Mouse (Mus musculus) spleen, postnatal 0 days (tissue): ENCODE results near the gene Gabpb2. TPM values are rescaled to one million over a fixed set of nuclear protein-coding genes. Genes with fewer than 3 reads are reported as not detected.

ENCODE experiments used
- polyA plus RNA-seq: library from polyadenylated mRNA; unstranded; fragments of >200 nt; fragmentation: Nextera tagmentation; extraction: Ambion mirVana; gene quantifications from 2 replicates; pipeline ENCODE4 v1.2.1, GENCODE M21; 2015

The Gabpb2 gene
- polyA plus RNA-seq: 10.6 and 10.9 TPM in 2 replicates

DNA sequence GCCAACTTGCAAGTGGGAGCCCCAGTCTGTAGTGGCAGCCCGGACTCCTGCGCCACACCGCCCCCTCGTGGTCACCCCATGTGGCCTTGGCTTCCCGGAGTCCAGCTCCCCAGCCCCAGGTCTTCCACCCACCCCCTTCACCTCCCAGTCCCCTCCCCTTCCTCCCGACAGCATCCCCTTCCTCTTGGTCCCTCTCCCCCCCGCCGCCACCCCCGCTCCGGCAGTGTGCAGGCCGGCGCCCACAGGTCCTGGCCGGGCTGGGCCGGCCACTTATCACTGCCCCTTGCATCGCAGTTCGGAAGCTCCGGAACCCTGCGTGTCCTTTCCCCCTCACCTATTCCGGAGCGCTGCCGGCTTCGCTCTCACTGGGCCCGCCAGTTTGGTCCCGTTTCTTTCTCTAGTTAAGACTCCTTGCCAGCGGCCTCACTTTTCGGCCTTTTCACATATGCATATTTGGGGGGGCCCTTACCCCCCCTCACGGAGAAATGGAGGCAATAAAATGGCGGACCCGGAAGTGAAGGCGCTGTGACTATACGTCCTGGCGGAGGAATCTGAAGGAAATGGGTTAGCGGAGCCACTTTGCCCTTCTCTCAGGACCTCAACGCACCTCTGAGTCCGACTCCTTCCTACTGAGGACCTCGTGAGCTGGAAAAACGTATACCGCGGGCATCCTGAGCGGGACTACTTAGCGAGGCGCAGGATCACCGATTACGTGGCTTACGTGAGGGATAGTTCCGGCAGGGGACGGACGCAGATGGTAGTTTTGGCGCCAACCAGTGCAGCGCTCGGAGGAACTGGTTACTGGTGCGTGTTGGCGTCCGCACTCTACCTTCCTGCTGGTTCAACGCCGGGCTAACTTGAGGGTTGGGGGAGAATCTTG lies at the start of gene Gabpb2:
Gene Gabpb2, minus strand, starts transcription at position 662 of the 880 bp plus-strand sequence.

DNA sequence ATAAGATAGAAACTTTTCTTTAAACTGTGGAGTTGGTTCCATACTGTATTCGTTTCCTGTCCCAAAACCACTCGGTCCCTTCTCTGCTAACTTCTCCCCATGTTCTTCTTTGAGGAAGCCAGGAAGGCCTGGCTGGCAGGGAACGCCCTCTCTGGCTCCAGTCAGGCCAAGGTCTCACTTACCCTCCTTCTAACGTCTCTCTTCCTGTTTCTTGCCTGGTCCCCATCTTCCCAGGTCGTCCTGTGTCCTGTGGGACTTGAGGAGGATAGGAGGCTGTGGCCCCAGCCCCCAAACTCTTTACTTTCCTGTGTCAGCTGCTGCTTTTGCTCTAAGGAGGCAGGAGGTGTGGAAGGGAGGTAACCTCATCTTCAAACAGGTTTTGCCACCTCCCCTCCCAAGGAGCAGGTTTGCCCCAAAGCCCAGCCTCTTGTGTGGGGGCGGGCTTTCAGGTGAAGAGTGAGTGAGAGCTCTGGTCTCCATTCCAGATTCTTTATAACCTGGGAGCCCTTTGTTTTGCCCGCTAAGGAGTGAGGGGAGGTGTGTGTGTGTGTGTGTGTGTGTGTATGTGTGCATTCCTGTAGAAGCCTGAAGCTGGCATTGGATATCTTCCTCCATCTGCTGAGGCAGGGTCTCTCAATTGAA lies 33.2 kb upstream of the Gabpb2 start, which contains the start of gene Bnipl:
Gene Bnipl, minus strand, starts transcription at position 411 of the 642 bp plus-strand sequence.

DNA sequence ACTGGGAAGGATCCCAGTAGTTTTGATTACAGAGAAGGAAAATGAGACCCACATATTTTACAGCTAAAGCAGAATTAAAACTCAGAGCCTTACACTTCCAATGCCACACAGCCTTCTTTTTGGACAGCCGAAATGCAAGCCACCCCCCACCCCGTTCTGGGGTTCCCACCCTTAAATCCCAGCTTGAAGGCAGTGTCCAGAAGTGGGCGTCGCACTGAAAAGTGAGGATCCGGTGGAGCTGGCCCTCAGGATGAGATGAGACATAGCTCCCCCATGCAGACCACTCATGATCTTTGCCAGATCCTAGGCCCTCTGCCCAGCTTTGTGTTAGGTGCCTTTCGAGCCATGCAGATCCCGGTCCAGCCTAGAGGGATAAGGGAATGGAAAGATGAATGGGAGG lies 23.8 kb upstream of the Gabpb2 start, which contains the start of gene Gm128:
Gene Gm128, minus strand, starts transcription at position 101 of the 400 bp plus-strand sequence.

DNA sequence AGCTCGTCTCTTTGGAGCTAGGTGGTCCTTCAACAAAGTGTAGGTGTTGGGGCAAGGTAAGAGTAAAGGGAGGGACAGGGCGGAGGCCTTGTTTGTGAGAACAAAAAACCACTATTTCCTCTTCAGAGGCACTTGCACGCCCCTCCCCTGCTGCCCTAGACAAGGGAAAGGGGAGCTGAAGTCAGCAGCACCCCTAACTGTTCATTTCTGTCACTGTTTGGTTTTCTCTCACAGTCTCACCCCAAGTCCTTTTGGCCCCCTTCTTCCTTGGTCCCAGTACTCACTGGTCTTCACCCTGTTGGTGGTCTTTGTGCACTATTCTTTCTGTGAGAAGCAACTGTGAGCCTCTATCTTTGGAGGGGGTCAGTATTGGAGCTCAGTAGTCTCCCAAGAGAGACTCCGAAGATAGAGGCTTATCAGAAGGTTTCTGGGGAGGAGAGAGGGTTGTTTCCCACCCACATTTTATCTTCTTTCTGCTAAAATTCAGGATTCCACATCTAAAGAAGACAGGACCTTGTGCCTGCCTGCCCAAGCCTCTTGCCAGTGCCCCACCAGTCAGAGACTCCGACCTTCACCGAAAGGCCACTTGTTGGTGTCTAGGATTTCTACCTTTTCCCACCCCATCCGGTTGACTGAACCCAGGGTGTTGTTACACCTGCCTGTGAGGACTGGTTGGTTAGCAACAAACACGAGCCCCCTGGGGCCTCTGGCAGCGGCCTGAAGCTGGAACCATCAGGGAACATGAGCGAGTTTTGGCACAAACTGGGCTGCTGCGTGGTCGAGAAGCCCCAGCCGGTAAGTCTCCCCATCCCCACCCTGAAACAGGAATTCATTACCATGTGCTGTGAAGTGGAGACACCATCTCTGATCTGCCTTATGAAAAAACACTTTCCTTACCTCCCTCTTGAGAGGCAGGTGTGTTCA lies 13.8 kb upstream of the Gabpb2 start, which contains the start of gene Mllt11:
Gene Mllt11, minus strand, starts transcription at position 874 of the 924 bp plus-strand sequence.

DNA sequence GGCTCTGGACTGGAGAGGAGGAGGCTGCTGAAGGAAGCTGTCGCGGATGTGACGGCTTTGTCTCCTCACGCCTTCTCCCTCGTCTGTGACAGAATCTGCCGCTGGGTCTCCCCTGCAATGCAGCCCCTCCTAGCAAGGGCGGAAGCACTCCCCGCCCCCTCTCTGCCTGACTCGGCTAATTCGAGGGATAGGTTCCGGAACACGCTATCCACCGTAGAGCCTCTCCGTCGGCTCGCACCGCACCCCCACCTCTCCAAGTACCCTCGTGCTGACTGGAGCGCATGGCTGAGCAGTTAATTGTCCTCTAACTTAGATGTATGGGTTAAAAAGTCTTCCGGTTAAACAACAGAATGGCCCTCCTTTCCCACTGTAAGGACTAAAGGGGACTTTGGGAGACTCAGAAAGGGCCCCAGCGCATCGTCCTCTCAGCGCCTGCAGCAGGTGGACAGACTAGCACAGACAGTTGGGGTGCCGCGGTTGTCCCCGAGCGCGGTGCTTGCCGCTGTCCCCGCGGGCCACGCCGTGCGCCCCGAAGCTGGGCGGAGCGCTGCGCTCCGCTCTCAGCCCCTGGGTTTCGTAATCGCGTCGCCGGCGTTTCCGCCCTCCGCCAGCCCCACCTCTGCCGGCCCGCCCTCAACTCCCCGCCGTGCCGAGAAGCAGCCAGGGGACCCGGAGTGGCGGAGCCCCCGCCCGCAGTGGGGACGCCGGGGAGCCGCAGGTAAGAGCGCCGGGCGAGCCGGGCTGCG lies 10.6 kb upstream of the Gabpb2 start, which contains the start of gene Cdc42se1:
Gene Cdc42se1, plus strand, starts transcription at position 585 of the 746 bp plus-strand sequence.

DNA sequence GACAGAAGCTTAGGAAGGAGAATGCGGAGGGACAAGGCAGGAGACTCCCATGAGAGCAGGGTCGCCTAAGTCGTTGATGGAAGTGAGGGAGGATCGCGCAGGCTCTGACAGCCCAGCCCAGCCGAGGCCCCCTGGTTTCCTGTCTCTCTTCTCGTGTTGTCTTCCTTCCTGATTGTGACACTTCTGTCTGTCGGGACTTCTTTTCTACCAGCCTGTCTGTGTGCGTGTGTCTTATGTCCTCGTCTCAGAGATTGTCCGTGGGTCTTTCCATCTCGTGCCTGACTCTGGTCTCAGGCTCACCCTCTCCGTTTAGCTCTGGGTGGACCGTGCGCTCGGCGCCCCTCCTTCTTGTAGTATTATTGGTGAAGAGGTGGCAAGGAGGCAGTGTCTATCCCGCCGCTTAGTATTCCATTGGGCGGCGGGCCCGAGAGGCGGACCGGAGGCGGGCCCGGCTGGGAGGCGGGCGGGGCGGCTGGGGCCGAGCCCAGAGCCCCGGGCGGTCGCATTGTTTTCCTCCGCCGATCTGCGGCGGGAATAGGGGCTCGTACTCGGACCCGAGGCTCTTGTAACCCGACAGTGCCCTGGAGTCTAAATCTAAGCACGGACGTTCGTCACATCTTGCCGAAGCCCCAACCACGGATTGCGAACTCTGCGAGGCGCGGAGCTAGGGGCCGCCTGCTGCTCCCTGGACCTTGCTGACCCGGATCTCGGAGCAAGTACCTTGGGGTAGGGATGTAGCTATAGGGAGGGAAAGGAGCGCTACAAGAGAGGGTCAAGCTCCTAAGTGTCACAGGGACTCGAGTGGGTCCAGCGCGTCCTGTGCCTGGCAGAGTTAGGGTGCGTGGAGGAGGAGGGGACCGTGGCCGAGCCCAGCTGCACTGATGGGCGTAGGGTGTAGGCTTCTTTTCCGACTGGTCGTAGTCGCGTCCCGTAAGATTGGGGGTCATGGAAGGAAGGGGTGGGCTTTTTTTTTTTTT lies 57.4 kb downstream of the Gabpb2 start, which contains the start of gene Sema6c:
Gene Sema6c, plus strand, starts transcription at position 471 of the 977 bp plus-strand sequence.

DNA sequence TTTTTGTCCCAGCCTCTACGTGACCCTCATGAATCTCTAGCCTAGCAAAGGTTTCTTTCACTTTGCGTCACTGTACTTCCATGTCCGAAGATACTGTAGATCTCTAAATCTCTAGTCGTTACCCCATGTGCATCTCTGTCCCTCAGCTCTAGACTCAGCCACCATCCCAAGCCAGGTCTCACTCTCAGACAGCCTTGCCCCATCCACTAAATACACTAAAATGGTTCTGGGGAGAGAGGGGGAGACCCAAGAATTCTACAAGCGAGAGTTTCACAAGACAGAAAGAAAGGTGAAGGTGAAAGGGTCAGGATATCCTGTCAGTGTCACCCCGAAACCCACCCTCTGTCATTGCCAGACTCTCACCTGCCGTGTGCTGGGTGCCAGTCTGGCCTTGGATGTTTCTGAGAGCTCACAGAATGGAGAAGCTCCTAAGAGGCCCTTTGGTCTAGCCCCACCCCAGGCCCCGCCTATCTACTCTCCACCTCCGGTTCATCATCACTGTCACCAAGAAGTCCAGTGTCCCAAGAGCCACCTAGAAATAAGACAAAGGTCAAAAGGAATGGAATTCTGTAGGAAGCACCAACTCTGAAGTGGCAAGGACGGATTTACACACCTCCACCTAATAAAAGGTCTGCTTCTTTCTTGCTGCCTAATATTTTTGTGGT lies 75.6 kb downstream of the Gabpb2 start, which contains the start of gene Tnfaip8l2:
Gene Tnfaip8l2, minus strand, starts transcription at position 409 of the 665 bp plus-strand sequence.

DNA sequence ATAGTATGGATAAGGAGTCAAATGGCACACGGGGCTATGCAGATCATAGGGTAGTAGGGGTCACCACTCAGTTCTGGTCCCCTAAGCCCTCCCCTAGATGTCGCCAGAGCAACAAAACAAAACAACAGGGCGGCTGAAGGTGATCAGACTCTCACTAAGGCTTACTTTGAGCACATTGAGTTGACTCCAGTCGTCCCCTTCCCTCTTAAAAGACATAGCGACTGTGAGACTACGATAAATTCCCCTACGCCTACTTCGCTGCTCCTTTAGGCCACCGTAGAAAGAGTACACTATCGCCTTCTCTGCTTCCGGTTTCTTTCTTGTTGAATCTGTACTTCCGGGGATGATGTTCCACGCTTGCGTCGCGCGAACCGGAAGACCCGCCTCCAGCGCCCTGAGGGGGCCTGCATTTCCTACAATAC lies 84.0 kb downstream of the Gabpb2 start, which contains the start of the genes Scnm1 and Lysmd1:
Gene Scnm1, minus strand, starts transcription at position 332 of the 422 bp plus-strand sequence.
Gene Lysmd1, plus strand, starts transcription at position 409 of the 422 bp plus-strand sequence.

Other genes with a start within 250 kb of the Gabpb2 start
- 9.8 and 9.9 TPM in 2 replicates for gene Pi4kb, start 243.2 kb downstream of the Gabpb2 start, polyA plus RNA-seq
- 9.0 and 9.9 TPM in 2 replicates for gene Zfp687, start 202.5 kb downstream of the Gabpb2 start, polyA plus RNA-seq
- 183 and 187 TPM in 2 replicates for gene Psmd4, start 175.3 kb downstream of the Gabpb2 start, polyA plus RNA-seq
- 13.8 and 15.1 TPM in 2 replicates for gene Pip5k1a, start 111.0 kb downstream of the Gabpb2 start, polyA plus RNA-seq
- 49.8 and 56.7 TPM in 2 replicates for gene Vps72, start 106.9 kb downstream of the Gabpb2 start, polyA plus RNA-seq
- 1.3 and 2.1 TPM in 2 replicates for gene Tmod4, start 93.4 kb downstream of the Gabpb2 start, polyA plus RNA-seq
- 42.9 and 44.7 TPM in 2 replicates for gene Scnm1, start 83.9 kb downstream of the Gabpb2 start, polyA plus RNA-seq
- 7.0 and 9.5 TPM in 2 replicates for gene Lysmd1, start 83.8 kb downstream of the Gabpb2 start, polyA plus RNA-seq
- 22.2 and 26.2 TPM in 2 replicates for gene Tnfaip8l2, start 75.6 kb downstream of the Gabpb2 start, polyA plus RNA-seq
- gene Sema6c, start 57.5 kb downstream of the Gabpb2 start, polyA plus RNA-seq: 0.72 and 0.96 TPM in 2 replicates
- gene Cdc42se1, start 10.8 kb upstream of the Gabpb2 start, polyA plus RNA-seq: 62.9 and 76.5 TPM in 2 replicates
- 3.5 and 4.2 TPM in 2 replicates for gene Mllt11, start 14.3 kb upstream of the Gabpb2 start, polyA plus RNA-seq
- 0.31 and 0.46 TPM in 2 replicates for gene Gm128, start 23.7 kb upstream of the Gabpb2 start, polyA plus RNA-seq
- not detected in 2 replicates for gene Bnipl, start 33.3 kb upstream of the Gabpb2 start, polyA plus RNA-seq
- 28.2 and 36.1 TPM in 2 replicates for gene Mindy1, start 63.4 kb upstream of the Gabpb2 start, polyA plus RNA-seq
- 7.8 and 8.4 TPM in 2 replicates for gene Prune1, start 64.2 kb upstream of the Gabpb2 start, polyA plus RNA-seq
- 3.6 and 4.8 TPM in 2 replicates for gene Anxa9, start 89.3 kb upstream of the Gabpb2 start, polyA plus RNA-seq
- gene Cers2, start 96.9 kb upstream of the Gabpb2 start, polyA plus RNA-seq: 99.7 and 109 TPM in 2 replicates
- 12.7 TPM in 2 replicates for gene Setdb1, start 139.3 kb upstream of the Gabpb2 start, polyA plus RNA-seq
- gene 4930558C23Rik, start 184.9 kb upstream of the Gabpb2 start, polyA plus RNA-seq: not detected in 2 replicates
- gene Arnt, start 216.5 kb upstream of the Gabpb2 start, polyA plus RNA-seq: 15.8 and 16.3 TPM in 2 replicates